Mouse (Mus musculus): ENCODE results near the gene Mindy4b-ps.
"Not testable (repeated sequence)": the region's sequence is repeated elsewhere in the genome, so short reads cannot be mapped to it uniquely, and the experiment has no call there.

Mindy4b-ps gene

DNA sequence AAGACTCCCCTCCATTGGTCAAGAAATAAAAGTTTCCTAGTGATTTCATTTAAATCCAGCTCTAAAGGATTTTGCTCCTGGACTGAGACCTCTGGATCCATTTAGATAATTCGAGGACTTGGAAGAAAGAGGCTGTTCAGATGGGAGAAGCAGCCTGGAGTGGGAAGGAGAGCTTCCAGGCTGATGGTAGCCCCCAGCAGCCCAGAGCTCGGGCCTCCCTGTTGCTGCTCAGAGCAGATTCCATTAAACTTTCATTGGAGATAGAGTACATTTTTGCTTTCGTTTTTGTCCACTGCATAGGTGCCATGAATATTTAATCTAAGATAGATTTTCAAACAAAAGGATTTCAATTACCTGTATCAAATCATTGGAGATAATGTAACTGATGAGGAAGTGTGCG lies at the start of gene Mindy4b-ps:
Gene Mindy4b-ps, minus strand, starts transcription at position 101 of the 400 bp plus-strand sequence.
- DNase-seq (ENCODE audit: low spot score) = no peak

DNA sequence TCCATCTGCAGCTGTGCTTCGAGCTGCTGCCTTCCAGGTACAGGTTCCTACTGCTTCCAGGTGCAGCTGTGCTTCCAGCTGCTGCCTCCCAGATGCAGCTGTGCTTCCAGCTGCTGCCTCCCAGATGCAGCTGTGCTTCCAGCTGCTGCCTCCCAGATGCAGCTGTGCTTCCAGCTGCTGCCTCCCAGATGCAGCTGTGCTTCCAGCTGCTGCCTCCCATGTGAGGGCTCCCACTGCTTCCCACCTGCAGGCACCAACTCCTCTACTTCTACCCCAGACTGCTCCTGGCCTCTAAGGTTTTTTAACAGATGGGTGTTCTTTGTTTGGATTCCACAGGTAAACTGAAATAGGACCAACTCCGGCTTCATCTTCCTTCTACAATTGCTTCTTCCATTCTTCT lies 49.8 kb upstream of the Mindy4b-ps start:
- not testable (repeated sequence) for DNase-seq (ENCODE audit: low spot score)

DNA sequence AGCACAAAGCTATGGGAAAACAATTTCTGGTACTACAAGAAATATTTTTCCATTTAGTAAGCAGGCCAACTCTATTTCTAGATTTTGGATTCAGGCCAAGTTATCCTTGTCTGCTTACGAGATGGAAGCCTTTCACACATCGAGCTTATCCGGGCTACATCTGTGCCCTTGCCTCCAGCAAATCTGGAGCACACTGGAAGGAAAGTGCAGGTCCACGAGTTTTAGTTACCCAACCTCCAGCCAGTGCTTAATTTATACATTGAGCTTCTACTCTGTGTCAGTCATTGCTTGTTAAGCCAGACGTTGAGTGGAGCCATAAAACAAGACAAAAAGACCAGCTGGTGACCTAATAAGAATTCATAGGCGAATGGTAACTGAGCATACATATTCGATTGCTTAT lies 43.6 kb upstream of the Mindy4b-ps start:
- DNase-seq (ENCODE audit: low spot score) = no peak

DNA sequence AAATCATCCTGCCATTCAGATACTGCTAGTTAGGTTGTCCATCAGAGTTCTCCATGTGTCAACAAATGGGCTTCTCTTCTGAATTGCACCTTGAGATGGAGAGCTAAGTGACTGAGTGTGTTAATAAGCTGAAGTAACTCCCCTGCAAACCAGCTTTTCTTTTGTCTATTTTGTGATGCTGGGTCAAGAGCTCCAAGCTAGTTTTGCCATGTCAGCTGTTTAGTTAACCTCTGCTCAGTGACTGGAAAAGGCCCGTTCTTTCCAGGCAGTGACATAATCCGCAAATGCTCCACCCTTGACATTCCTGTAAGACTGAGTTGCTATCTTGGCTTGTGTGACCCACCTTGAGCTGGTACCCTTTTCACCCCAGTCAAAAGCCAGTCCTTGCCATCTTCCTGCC lies 40.9 kb upstream of the Mindy4b-ps start:
- no peak for DNase-seq (ENCODE audit: low spot score)

DNA sequence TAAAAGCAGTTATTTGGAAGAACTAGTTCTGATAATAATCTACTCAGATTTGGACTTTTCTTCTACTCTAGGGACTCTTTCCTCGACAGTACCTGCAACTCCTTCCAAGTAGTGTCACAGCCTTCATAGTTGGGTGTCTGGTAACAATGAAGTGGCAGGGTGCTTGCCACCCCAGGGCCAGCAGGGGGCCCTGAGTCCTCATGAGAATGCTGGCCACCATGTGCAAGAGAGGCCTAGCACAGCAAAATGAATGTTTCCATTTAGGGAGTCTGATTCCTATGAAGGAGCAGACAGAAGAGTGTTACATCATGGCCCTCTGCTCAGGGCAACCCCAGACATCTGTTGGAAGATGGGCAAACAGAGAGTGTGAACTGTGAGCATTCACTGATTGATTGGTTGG lies 21.3 kb upstream of the Mindy4b-ps start:
- DNase-seq (ENCODE audit: low spot score) = peak; percentile 48

DNA sequence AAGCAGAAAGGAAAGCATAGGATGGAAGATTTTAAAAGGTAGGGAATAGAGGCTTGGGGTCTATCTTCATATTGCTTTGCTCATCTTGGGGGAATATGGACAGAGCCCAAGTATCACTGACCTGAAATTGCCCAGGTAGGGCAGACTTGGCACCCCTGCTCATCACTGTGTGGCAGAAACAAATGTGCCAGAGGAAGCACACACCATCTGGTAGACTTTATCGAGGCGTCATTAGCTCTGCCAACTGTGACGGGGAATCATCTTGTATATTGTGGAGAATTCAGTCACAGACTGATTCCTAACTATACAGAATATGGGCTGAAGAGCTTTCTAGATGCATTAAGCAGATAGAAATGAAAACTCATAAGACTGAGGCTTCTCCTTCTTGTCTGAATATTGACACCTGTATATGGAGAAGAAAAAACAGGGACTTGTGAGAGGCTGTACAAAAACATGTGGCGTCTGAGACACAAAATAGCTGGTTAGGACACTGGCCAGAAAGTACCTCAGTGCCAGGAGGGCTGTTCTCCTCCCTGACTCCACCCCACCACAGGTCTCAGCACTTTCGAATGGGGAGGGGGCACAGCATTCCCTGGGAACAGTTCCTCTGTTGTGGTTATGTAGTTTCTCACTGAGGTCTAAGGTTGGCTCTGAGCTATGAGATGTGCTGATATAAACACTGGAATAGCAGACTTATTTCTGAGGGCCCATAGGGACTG lies 11.5 kb upstream of the Mindy4b-ps start:
- DNase-seq (ENCODE audit: low spot score) = no peak

DNA sequence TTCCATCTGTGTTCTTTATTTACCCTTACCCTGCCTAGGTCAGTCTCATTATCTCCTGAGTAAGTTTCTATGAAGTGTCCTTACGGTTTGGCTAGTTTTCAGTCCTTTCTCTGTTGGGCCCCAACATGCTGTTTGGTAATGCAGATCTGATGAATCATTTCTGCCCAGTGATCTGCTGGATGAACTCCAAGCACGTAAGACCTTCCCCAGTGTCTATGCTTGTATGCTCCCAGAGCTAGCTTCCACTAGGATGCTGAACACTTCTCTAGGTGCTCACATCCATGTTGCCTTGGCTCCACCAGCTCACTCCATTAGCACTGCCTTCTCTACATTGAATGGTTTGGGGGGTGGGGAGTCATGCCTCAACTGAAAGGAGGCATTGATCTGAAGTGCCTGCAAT lies 10.8 kb upstream of the Mindy4b-ps start:
- DNase-seq (ENCODE audit: low spot score) = no peak

DNA sequence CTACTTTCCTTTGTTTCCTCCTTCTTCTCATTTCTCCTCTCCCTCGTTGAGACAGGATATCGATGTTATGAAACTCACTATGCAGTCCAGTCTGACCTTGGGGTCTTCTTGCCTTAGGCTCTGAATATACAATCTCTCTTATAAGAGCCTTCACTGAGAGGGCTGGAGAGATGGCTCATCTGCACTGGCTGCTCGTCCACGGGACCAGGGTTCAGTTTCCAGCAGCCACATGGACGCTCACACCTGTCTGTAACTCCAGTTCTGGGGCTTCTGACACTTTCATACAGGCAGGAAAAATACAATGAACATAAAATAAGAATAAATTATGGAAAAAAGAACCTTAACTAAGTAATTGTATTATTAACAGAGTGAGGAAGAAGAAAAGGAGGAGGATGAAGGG lies 9.5 kb upstream of the Mindy4b-ps start:
- no peak for DNase-seq (ENCODE audit: low spot score)

DNA sequence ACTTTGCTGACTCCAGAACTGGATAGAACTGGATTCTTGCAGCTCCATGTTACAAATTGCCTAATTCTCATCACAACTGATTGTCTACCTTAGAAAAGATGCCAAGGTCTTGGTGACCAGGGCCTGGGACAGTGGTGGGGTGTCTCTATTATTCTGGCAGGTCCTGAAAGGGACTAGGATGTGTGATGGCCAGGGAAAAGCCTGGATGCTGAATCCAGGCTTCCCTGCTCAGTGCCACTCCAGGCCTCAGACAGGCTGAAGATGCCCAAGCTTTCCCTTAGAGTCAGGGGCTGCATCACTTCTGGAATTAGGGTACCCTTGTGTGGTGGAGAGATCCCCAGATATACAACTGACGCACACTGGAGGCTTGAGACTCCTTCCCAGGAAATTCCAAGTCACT lies 7.8 kb upstream of the Mindy4b-ps start:
- no peak for DNase-seq (ENCODE audit: low spot score)

DNA sequence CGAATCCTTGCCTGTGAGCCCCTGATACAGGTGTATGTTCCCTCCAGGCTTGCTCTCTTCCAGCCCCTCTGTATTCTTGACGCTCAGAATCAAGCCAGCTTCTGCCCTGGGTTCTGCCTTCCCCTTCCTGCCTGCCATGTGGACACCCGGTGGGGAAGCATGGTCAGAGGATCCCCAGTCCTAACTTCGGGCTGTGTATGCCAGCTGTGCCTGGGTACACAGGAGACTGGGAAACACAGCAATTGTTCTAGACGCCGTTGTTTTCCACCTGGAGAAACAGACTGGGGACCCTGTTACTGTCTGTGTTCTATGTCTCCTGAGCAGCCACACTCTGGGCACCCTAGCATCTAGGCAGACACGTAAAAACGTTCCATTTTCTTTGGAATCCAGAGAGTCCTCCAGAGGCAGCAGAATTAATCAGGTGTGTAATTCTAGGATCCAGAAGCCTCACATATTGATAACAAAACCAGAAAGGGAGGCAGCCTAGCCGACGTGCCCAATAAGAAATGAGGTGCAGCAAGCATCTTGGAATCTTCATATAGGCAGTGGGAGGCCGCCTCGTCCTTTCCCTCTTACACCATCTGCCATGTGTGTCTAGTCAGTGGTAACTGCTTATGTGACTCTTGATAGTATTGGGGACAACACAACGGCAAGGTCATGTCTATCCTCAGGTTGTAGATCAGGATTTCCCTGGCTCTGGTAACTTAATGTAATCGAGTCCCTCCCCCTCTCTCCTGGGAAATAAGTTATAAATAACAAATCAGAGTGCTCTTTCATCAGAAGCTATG lies 6.4 kb upstream of the Mindy4b-ps start:
- DNase-seq (ENCODE audit: low spot score) = no peak

DNA sequence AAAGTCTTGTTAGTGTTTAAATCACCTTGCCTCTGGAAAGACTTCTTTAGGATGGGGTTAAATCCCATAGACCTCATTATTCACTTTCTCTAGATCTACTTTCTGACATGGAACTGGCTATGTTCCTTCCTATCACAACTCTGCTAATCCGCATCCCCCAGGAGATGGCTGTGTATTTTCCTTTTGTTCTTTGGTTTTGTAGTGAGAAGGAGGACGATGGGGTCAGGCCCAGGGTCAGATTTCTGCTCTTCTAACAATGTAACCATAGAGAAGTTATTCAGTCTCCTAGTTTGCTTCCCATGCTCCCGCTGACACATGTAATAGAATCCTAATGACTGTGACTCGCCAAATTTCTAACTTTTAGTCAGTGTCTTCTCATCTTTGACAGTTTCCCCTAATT lies 4.2 kb upstream of the Mindy4b-ps start:
- peak; percentile 74 for DNase-seq (ENCODE audit: low spot score)

DNA sequence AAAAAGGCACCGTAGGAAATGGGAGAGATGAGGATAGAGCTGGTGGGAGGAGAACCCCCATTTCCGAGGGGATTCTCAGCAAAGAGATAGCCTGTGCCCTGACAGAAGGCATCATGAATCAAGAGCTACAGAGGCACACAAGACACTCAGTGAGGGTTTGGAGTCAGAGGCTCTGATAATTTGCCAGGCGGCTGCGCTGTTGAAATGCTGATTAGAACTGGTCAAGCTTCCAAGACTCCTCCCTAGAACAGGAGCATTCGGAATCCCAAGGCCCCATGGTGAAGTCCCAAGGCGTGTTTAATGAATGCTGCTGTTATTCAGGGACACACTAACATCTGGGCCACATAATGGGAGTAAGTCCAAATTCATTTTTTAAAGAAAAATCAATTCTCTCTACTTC lies 4.8 kb downstream of the Mindy4b-ps start:
- no peak for DNase-seq (ENCODE audit: low spot score)

DNA sequence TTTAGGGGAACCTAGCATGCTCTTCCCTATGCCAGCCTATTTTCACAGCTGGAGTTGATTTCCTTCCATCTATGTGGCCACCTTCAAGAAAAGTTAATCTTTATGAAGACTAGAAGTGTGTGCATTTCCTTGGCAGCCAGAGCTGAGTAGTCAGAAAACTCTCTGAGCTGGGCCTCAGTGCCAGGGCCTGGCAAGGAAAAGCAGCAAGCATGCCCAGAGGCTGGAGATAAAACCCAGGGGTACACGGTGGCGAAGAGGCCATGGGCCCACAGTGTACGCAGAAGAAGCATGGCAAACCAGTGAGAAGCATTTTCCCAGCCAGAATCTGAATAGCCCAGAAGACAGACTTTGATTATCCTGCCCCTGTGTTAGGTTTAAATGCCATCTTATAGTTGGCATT lies 7.9 kb downstream of the Mindy4b-ps start:
- DNase-seq (ENCODE audit: low spot score) = no peak

DNA sequence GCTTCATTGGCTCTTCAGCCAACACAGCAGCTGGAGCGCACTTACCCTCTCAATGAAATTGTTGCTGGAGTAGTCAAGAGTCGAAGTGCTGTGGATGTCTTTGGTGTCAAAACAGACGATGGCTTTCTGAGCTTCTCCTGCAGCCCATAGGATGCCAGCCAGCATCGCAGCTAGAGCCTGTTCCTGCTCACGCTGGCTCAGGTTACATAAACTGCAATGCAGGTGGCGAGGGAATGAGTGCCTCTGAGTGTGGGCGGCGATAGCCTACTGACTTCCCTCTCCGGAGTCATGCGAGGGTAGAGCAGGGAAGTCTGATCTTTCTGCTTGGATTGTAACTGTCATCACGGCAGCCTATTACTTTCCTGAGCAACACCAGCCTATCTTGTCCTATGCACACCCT lies 11.8 kb downstream of the Mindy4b-ps start:
- DNase-seq (ENCODE audit: low spot score) = no peak

DNA sequence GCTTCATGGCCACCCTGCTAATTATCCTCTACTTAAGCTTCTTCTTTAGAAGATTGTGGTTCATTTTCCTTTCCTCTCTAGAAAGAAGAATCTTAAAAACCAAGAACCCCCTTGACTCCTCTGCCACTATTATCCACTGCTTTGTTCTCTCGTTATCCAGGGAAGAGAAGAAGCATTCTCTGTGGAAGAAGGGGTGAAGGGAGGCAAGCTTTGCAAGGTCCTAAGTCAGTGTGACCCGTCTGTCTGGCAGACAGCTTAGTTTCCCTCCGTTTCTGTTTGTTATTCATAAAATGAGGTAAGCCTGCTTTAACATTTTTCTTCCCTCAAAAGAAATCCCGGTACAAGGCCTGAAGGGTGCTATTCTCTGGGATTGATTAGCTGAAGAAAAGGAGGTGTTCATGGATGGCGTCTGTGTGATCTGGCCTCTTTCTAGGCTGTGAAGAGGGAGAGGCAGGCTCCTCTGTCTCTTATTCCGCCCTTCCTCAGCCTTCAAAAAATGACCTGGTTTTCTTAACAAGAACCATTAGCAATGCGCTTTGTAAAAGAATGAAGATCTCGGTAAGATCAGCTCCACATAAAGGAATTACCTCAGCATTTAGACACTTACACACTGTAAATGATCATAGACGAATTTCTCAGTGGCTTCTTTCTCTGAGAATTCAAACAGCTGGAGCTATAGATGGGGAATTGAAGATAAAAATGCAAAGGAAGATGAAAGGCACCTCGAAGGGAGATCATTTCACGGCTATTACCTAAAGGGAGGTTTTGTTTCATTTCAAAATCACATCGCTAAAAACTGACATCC lies 12.8 kb downstream of the Mindy4b-ps start:
- DNase-seq (ENCODE audit: low spot score) = no peak

DNA sequence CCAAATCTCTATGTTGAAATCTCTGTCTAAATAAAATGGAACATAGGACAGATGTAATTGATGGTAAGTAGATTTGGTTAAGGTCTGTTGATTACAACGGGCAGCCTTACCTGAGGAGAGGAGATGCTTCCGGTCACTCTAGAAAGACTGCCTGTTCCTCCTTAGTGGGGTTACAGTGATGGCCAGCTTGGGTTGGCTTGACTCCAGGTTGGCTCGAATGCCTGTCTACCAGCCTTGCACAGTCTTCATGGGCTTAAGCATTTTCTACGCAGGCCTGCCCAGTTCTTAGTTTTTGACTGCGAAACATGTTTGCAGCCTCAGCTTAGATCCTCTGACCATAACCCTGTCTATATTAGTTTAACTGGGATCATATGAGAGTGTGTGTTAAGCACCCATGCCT lies 13.5 kb downstream of the Mindy4b-ps start:
- no peak for DNase-seq (ENCODE audit: low spot score)

DNA sequence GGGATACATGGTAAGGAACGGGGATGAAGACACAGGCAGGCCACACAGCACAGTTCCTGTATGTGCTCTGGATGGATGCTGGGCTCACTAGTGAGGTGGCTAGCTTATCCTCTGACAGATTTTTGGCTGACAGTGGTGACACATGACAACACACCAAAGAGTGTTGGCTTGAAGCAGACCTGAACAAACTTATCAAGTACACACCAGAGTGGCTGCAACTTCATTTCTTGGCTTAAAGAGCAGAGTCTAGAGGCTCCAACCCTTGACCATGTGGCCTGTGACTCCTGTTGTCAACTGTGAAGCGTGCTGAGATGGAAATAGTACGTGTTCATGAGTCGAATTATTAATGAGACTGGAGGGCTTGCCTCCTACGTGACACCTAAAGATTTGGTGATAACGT lies 17.4 kb downstream of the Mindy4b-ps start:
- DNase-seq (ENCODE audit: low spot score) = no peak

DNA sequence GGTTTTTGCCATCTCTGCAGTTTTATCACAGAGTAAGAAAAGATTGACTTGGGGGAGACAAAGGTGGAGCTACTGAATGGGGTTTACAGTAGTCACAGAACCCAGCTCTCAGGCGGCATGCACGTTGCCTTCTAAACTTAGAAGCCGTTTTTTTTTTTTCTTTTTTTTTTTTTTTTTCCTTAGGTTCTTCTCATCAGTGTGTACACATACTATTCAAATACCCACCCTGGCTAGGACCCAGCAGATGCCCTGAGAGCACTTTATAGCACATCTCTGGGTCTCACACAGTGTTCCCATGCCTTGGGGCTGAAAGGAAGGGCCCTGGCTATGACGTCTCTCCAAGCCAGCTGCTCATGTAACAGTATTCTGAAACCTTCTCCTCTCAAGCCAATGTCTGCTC lies 23.4 kb downstream of the Mindy4b-ps start:
- no peak for DNase-seq (ENCODE audit: low spot score)

DNA sequence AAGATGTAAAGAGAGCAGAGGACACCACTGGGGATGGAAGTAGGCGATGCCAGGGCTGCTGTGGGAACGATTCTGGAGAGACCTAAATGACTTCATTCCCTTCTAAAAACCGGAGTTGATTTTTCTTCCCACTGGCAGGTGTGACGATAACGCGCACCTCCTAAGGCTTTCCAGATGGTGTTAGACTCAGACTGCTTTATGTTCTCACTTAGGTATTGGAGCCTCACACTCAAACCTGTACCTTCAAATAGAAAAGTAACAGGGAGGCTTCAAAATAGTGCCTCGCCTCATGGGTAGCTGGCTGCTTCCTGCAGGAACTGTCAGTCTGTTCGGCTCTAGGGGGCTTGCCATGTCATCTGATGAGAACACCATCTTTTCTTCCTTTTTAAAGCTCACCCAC lies 23.9 kb downstream of the Mindy4b-ps start:
- DNase-seq (ENCODE audit: low spot score) = no peak

DNA sequence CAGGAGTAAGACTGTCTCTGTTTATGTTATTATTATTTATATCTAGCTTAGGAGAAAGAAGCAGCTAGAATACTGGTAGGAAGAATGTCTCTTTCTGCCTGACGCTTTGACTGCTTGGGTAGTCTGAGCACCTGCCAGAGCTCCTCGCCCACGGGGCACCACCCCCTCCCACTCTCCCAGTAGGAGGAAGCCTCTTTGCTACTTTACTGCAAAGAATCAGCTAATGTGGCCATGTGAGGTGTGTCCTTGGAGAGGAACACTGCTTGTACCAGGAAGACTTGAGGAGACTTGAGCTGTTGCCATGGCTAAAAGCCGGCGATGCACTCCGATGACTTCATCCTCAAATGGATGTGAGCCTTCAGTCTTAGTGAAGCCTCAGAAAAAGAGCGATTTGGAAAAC lies 32.6 kb downstream of the Mindy4b-ps start:
- DNase-seq (ENCODE audit: low spot score) = no peak

DNA sequence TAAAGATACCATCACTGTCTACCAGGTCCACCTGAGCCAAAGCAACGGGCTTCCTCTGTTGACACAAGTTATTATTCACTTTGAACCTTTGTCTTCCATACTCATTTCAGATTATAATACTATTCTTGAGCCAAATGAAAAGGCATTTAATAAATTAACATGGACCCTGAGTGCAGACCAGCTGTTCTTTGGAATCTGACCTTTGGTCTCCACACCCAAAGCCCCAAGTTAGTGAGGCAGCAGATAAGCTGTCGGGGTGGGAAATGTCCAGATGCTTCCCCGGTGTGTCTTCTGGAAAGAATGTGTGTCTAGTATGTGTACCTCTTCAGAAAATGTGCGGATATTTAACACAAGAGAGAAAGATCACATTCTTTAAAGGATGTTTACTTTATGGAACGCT lies 33.1 kb downstream of the Mindy4b-ps start:
- no peak for DNase-seq (ENCODE audit: low spot score)

DNA sequence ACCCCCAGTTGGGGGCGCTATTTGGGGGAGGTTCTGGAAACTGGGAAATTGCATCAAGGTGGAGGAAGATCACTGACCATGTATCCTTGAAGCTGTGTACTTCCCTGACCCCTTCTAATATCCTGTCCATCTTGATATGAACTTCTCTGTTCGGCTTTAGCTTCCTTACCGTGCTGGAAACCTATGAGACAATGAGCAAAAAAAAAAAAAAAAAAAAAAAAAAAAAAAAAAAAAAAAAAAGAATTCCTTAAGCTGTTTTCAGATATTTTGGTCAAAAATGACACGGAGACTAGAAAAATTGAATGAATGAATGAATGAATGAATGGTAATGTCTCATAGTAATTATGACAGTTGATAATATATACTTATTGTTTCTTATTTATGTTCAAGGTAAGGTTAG lies 35.6 kb downstream of the Mindy4b-ps start:
- no peak for DNase-seq (ENCODE audit: low spot score)

DNA sequence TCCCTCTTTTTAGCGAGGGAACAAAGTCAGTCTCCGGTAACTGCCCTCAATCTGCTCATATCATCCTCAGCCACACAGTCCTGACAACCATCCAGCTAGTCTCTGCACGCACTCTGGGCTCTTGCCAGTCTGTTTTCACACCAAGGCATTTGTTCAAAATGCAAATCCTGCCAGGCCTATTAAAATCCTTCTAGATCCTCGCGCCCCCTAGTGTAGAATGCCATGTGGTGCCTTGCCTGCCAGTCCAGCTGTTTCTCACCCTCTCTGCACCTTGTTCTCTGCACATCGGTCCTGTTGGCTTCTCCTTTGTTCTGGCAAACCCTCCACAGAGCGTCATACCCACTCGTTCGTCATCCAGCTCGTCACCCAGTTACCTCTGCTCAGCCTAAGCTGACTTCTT lies 36.2 kb downstream of the Mindy4b-ps start:
- DNase-seq (ENCODE audit: low spot score) = peak; percentile 68
